Mouse (Mus musculus) Muller cell, postnatal 12 days (primary cell): Measurements from ENCODE around the gene Sinhcaf.
"Not testable (repeated sequence)": the region's sequence is repeated elsewhere in the genome, so short reads cannot be mapped to it uniquely, and the experiment has no call there.

Source experiments
- DNase-seq: peaks from one replicate; pipeline ENCODE4 v3.0.0-alpha.2; 2015; ENCODE audit errors: inconsistent ontology term

The Sinhcaf gene

DNA sequence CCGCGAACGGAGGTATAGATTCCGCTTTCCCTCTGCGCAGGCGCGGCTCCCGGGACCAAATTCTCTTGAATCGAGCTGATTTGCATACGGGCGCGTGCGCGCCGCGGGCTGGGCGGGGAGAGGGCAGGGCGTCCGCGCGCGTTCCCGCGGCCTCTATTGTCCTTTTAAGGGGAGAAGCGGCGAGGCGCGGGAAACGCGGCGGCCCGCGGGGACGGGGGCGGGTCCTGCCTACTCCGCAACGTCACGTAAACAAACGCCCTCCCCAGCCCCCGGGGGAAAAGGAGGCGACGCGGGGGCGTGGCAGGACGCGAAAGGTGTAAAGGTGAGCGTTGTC, at the start of gene Sinhcaf:
TSS of gene Sinhcaf (minus strand) at position 59 of the 334 bp plus-strand sequence.
- peak; percentile 100 for DNase-seq

DNA sequence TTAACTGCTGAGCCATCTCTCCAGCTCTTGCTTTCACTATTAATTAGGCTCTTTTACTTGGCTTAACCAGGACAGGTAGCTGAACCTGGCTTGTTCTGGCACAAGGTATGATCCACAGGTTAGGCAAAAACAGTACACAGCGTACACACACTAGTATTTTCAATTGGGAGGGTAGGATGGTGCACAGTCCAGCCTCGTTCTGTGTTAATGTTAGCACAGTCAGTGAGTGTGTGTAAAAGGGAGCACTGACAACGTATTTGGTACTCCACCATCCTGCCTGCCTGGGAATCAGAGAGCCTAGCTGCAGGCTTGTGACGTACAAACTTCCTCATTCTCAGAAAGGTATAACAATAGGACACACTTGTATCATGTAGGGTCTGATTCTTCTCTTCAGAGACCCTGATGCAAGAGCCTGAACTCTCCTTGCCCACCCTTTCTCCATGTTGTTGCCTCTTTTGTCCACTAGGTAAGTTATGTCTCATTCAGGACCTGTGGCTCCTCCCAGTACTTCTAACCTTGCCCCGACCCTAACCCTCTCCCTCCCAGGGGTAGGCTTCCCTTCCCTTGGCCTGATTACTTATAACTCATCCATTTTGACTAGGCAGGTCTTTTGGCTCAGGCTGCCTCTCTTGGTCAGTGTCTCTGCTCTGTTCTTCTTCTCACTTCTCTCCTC, 48.2 kb upstream of the Sinhcaf start:
- no peak for DNase-seq

DNA sequence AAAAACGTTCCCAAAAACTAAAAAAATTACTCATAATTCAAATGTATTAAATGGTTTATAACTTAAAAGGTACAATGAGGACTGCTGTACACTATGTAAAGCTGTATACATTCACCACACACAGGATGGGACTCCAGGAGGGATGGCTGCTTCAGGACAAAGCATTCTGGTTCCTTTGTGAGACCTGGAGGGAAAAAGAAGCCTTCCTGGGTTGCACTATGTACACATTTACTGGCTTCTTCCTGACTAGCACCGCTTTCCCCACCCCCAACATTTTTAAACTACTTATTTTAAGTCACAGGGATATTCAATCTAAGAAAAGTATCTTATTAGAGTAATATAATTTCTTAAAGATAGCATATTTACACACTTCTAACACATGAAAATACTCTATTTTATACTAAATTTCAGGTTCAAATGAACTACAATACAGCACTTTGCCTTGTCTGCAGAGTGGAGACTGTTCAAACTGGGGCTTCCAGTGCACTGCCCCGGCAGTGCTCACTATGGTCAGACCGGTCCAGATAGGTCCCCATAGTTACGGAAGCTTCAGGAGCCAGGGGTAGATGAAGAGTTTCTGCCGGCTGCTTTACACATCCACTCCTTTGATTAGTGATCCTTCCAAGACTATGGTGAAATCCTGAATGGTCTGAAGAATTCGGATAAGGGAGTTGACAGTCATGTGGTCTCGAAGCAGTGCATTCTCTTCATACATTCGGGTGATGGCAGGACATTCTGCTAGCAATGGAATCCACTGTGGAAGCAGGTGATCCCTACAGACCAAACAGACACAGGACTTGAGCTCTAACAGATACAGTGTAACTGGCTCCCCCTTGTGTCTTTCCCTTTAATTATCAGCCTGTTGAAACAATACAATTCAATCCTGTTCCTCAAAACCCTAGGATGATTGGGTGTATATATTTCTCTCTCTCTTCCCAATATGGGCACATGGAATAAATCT, 47.1 kb upstream of the Sinhcaf start:
- peak; percentile 73 for DNase-seq

DNA sequence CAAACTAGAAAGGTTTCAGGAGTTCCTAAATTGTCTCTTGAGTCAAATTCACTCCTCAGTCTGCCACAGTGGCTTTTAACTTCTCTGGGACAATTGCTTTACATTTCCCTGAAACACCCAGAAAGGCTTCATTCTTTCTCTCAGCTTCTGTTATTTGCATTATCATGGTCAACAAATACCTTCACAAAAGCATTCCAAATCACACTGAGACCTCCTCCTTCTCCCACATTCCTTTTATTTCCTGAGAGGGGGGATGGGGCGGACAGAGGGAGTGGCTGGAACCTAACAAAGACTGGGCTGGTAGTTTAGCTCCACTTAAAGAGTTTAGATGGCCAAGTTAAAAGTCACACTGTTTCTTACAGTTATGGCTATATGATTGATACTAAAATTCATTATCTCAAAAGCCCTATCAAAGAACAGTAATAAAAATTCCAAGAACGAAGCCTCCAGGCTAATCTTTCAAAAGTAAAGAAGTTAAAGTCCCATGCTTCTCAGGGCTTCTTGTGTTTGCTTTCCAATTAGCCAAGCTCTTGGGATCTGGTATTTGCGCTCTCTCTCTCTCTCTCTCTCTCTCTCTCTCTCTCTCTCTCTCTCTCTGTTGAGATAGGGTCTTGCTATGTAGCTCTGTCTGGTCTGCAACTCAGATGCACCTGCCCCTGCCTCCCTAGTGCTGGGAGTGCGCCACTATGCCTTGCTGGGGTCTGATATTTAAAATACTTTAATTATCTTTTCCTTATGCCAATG, 46.3 kb upstream of the Sinhcaf start:
- peak; percentile 64 for DNase-seq

DNA sequence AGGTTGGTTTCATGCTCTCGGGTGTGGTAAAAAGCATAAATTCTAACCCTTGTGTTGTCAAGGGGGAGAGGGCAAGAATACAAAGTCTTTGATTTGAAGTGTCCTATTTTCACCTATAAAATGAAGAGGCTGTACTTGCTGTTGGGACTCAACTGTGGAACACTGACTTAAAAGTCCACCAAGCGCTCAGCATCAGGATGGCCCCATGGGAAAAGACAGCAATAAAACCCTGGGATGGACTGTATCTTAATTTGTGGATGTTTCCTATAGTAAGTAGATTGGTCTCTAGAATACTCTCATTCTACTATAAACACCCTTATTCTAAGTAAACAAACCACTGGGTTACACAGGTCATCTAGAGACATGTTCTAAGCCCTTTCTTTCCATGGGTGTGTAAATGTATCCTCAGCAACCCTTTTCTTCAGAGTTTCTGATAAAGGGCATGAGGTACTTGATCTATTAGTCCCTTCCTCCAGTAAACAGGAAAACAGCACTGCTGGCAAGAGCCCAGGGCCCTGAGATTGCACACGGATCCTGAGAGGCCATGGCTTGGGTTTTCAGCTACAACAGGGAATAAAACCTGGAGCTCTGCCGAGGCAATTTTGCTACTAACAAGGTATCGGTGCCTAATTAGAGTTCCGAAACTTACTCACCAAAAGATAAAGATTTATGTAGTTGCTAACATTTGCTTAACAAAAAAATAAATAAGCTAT, 45.5 kb upstream of the Sinhcaf start:
- DNase-seq: peak; percentile 7

DNA sequence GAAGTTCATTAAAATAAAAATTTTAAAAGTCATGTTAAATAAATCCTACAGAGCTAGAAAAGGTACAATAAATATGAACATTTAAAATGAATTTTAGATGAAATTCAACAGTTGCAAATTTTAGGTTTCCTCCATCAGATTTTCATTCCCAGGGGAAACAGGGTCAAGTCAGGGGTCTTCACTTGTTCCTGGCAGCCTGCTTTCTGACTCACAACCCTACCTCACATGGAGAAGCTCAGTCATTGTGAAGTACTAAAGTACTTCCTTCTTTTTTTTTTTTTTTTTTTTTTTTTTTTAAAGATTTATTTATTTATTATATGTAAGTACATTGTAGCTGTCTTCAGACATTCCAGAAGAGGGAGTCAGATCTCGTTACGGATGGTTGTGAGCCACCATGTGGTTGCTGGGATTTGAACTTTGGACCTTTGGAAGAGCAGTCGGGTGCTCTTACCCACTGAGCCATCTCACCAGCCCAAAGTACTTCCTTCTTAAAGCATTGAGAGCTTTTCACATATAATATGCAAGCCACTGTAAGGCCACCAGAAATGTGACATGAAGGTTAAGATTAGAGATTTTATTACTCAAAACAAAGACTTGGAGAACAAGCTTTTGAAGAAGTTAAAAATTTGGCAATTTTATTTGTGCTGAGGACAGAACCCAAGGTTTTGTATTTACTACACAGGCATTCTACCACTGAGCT, 43.7 kb upstream of the Sinhcaf start:
- DNase-seq: not testable (repeated sequence)

DNA sequence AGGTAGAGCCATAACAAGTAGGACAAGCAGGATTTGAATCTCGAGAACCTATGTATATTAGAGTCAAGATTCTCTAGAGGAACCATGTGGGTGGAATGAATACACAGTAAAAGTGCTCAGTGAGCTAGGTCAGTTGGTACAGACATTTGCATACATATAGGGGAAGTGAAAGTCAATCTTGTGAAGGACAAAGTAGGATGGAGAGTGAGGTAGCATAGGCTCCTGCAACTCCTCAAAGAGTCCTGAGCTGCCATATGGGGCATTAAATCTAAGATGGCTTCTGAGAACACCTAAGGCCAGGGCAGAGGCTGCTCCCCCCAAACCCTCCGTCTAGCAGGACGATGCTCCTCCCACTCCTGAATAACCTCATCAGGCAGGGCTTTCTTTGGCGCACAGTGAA, 39.7 kb upstream of the Sinhcaf start:
- DNase-seq: no peak

DNA sequence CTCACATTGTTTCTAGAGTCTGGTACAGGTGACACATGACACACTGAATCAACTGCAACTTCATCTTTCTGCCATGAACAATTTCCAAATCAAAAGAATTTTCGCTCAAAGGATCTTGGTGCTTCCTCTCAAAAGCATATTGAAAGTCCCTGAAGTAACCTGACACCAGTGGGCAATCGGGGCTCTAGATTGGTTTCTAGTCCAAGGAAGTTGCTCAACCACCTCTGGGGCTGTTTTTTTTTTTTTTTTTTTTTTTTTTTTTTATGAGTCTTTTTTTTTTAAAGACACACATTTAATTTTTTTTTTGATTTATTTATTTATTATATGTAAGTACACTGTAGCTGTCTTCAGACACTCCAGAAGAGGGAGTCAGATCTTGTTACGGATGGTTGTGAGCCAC, 34.2 kb upstream of the Sinhcaf start:
- no peak for DNase-seq

DNA sequence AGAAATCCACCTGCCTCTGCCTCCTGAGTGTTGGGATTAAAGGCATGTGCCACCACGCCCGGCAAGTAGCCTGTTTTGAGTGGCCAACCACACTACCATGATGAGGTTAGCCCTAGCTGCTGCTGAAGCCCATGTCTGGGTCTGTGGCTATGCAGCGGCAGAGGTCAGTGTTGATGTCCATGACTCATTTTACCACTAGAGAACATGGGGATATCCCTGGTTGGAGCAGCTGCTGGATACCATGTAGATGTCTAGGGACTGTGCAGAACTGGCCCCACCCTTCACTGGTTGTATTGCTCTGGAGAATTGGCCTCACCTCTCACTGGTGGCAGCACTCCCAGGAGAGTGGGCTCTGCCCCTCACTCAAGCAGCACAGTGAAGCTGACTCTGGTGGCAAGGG, 28.8 kb upstream of the Sinhcaf start:
- no peak for DNase-seq

DNA sequence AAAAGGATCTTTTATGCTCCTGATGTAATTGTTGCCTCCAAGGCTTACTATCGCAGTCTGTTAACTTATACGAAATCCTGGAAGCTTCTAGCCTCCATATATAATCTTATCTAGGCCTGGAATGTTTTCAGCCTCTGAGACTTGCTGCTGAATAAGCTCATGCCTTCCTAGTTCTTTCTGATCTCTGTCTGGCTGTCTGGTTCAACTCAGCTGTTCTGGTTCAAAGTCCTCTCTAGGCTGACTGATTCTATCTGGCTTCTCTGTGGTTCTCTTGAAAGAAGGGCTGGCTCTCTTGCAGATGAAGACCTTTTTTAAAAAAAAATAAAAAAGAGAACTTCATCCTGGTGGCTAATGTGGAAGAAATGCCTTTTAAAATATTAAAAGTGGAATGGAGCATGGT, 26.6 kb upstream of the Sinhcaf start:
- no peak for DNase-seq

DNA sequence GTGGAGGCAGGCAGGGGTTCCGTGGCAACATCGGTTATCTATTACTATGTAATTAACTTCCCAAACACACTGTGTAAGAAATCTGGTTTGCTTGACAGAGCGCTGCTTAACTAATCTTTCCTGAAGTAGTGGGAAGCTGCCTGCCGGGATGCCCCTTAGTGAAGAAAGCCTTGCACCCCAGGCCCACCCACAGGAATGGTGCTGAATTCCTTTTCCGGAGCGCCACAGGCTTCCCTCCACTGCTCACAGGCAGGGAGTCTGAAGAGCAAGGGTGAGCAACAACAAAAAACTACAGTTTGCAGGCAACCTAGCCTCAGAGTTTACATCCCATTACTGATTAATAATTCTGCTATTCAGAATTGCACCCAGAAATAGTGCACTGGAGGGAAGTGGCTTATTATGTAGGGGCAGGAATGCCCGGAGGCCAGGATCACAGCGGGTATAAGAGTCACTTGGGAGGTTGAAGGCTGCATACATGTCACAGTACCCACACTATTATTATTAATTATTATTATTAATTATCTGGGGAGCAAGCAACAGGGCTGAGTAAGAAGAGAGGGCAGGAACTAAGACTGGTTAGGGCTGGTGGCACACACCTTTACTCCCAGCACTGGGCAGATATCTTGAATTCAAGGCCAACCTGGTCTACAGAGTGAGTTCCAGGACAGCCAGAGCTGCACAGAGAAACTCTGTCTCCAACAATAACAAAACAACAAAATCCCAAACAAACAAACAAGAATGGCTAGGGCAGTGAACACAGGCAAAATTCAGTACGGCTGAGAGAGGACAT, 26.0 kb upstream of the Sinhcaf start:
- peak; percentile 83 for DNase-seq

DNA sequence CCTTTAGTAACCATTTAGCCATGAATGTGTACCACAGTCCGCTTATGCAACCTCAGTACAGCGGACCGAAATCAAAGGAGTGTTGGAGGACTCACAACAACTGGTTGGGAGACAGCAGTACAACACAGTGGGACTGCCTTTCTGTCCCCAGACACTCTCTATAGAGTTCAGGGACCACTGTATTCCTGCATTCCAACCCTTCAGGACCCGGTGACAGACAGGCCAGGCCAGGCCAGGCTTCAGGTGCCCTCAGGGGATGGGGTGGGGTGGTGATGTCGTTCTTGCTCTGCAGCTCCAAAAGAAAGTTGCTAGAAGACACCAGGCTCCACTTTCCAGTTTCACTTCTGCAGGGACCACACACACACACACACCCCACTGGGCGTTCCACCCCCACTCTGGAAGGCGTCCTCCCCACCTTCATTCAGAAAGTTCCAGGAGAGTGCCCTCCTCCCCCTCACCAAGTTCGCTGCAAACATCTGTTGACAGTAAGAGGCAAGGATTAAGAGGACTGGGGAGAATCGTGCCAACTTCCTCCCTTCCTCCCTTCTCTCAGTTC, 25.2 kb upstream of the Sinhcaf start:
- DNase-seq: no peak

DNA sequence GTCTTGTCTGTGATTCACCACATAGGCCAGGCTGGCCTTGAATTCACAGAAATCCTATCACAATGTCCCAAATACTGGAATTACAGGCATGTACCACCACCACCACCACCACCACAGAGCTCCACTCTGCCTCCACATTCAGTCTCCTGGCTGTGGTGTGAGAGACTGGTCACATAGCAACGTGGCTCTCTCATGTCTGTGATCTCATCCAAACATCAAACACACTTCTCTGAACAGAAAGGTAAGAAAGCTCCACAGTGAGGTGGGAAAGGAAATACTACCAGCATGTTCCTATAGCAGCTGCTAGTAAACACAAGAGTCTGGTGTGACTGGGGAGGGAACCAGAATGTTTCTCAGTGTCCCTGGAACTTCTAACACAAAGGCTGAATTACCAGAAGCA, 15.0 kb upstream of the Sinhcaf start:
- peak; percentile 52 for DNase-seq

DNA sequence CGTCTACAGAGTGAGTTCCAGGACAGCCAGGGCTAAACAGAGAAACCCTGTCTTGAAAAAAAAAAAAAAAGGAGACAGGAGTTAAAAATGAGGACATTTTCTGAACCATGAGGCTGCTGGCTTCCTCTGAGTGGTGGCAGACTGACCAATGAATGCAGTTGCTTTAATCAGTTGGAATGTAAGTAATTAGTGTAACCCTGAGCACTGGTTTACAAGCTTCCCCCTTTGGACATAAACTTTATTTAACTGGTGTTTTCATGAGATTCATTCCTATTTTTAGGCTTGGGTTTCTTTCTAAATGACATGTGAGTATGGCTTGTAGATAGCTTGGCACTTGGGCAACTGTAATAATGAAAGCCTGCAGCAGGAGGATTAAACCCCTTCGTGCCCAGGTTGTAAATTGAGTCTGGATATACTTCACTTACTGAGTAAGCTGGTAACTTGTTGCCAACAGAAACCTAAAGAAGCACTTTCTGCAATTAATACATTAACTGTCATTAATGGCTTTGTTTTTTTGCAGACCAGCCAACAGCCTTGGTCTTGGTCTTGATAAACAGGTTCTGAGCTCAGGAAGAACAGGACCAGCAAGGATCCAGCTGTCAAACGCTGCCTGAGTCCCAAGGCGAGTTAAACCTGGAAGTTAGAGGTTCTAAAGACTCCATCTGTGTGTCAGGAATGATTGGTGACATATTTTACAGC, 13.4 kb upstream of the Sinhcaf start:
- no peak for DNase-seq

DNA sequence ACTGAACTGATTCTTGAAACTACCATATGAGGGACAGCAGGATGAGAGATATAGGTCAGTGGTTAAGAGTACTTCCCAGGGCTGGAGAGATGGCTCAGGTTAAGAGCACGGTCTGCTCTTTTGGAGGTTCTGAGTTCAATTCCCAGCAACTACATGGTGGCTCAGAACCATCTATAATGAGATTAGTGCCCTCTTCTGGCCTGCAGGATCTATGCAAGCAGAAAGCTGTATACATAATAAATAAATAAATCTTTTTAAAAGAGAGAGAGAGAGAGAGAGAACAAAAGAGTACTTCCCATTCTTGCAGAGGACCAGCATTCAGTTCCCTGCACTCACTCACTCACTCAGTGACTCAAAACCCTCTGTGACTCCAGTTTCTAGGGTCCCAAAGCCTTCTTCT, 12.4 kb upstream of the Sinhcaf start:
- no peak for DNase-seq

DNA sequence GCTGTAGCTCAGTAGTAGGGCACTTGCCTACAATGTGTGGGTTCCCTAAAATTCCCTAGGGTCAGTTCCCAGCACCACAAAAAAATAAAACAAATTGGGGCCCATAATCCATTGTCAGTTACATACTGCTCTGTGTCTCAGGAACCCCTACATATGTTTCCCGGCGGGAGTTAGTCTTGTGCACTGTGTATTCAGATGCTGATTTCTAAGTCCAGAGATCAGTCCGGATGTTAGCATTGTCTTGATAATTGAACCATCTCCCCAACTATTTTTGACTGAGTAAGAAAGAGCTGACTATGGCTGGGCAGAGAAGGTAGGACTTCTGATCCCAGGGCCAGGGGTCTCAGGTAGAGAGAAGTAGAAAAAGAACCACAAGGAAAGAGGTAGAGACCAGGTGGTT, 10.8 kb upstream of the Sinhcaf start:
- no peak for DNase-seq

DNA sequence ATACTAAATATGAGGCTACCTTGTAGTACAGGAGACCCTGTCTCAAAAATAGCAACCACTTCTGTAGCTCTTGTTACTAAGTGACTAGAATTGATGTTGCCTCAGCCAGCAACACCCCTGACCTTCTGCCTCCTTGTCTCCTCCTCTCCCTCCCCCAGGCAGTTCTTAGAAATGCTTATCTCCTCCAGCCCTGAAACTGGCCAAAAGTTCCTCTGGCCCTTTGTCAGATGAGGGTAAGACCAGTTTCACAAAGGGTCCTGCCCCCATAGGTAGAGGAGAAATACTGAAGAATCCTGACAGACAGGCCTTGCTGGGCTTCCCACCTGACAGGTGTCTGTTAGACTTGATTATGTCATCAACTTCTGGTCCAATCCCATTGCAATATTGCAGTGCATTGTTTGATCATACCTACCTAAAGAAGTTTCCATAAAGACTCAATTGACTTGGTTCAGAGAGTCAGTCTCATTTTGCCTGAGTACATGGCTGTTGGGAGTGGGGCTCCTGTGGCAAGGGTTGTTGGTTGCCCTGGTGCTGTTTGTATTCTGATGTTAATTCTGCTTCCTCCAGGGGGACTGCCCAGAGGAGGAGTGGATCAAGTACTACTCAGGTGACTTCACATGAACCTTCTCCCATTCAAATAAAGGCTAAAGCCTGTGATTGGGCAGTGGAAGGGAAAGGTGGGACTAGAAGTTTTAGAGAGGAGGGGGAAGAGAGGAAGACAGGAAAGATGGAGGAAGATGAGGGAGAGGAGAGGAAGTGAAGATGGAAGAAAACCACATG, 9.6 kb upstream of the Sinhcaf start:
- no peak for DNase-seq

DNA sequence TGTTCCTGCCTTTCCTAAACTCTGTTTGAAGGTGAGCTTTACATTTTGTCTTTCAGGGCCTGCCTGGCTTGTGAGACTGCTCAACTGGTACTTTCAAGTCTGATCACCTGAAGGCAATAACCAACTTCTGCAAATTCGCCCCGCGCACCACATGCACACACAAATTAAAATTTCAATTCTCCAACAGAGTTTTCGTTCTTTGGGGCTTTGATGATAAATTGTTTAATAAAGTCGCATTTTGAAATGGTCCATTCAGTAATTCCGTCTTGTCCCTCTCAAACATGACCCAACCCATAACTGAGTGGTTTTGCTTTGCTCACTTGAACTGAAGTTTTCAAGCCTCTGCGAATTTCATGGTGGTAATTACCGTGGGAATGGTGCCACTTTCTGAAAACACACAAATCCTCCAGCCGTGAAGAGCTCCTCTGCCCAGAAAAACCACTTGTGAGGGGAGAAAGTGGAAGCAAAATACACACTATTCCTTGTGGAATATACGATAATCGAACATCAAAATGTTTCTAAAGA, 676 bp upstream of the Sinhcaf start:
- DNase-seq: peak; percentile 57
